Mouse (Mus musculus) granulocyte monocyte progenitor cell, adult 5-6 weeks (primary cell): Measurements from ENCODE around the gene Gm20479. TPM values are rescaled to one million over a fixed set of nuclear protein-coding genes. Genes with fewer than 3 reads are reported as not detected.

Experiments used
- ATAC-seq: replicated peaks from 2 replicates; pipeline ENCODE4 v1.8.0; 2016; ENCODE audit warnings: mild to moderate bottlenecking, moderate TSS enrichment, inconsistent platforms; ENCODE audit not compliant: poor library complexity, severe bottlenecking
- total RNA-seq, 2 experiments: library from RNA; stranded (forward) in 1 of 2; stranded (reverse) in 1 of 2; fragments of 200-712, 200-1000 nt in 1 of 2; fragments of >200 nt in 1 of 2; fragmentation: Nextera tagmentation in 1 of 2; gene quantifications; 2 replicates each; pipeline ENCODE4 v1.2.3; 2014 to 2017

Gm20479 gene
- total RNA-seq, 2 experiments from 2014 or later: 1.5 TPM; not detected in 1

GRCm38 (mm10) chr7:27335928-27336823 lies 21.0 kb downstream of the Gm20479 start:
- ATAC-seq: peak; percentile 65

DNA sequence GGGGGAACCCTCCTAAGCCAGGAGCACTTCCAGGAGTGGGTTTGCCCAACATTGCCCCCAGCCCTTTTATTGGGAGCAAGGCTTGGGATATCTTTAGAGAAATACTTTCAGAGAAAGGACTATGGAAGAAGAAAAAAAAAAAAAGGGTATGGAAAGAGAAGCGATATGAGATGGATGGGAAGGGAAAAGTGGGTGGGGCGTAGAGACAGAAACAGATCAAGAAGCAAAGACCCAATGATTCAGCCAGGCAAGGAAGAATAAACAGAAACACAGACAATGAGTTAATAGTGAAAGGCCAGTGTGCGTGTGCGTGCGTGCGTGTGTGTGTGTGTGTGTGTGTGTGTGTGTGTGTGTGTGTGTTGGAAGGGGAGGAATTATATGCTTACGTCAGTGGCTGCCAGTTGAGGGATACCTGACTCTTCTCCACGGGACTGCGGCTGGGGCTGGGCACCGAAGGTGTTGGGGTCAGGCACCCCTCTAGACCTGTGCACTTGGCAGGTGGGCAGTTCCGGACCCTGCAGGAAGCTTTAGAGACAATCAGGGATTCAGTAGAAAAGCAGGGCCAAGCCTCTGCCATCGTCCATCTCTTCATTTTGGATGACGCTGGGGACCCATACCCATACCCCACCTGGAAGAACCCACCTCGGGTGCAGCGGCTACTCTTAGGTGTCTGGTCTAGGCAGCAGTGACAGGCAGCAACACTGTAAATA lies 22.1 kb downstream of the Gm20479 start:
- ATAC-seq: no peak

- no peak for ATAC-seq
Observed at GRCm38 (mm10) chr7:27334405-27334911, 22.8 kb downstream of the Gm20479 start.

DNA sequence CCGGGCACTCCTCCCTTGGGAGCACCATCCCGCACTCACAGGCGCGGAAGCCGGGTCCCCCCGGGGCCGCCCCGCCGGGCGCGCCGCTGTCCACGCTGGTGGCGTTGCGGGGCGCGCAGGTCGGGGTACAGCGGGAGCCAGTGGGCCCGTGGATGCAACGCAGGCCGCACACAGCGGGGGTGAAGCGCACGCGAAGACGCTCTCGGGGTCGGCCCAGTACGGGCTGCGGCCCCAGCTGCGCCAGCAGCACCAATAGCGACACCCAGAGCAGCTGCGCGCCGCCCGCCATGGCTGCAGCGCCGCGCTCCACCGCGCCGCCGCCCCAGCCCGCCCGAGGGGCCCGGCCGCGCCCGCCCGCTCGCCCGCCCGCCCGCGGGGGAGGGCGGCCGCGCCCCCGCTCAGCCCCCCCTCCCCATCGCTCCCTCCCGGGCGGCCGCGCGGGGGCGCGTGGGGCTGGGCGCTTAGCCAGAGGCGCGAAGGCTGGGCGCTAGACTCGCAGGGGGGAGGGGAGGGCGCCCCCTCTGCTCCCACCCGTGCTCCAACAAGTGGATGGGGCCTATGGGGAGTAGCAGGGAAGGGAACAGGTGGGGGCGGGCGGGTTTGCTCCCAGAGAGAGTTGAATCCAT lies 23.8 kb downstream of the Gm20479 start:
- ATAC-seq: no peak

GRCm38 (mm10) chr7:27332353-27333199 lies 24.6 kb downstream of the Gm20479 start:
- peak; percentile 12; the same call in 1 of the 2 replicates for ATAC-seq

DNA sequence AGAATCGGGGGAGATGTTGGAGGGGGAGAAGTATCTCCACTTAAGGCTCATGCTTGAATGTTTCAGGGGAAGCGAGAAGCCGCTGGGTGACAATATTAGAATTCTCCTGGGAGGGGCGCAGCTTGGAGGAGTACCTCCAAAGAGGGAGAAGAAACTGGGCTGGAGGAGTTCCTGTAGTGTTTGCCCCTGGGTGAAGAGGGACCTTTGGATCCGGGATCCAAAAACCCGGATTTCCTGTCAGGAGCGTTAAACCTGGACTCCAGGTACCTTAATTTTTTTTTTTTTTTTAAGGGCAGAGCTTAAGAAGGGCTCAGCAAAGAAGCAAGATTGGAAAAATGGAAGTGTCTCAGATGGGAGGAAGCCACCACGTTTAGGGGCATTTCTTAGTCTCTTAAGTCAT lies 25.4 kb downstream of the Gm20479 start:
- no peak for ATAC-seq

DNA sequence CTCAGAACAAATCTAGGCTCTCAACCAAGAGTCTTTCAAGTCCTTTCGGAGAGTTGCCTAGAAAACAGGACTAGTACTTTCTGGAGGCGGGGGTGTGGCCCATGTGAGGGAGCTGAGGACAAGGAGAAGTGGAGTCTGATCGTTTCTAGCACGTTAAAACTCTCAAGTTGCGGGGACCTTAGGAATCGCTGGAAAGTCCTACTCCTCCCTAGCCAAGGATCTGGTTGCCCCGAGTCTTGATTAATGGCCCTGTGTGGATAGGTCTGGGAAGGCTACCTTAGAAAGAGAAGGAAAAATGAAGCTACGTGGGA lies 25.7 kb downstream of the Gm20479 start:
- no peak for ATAC-seq

DNA sequence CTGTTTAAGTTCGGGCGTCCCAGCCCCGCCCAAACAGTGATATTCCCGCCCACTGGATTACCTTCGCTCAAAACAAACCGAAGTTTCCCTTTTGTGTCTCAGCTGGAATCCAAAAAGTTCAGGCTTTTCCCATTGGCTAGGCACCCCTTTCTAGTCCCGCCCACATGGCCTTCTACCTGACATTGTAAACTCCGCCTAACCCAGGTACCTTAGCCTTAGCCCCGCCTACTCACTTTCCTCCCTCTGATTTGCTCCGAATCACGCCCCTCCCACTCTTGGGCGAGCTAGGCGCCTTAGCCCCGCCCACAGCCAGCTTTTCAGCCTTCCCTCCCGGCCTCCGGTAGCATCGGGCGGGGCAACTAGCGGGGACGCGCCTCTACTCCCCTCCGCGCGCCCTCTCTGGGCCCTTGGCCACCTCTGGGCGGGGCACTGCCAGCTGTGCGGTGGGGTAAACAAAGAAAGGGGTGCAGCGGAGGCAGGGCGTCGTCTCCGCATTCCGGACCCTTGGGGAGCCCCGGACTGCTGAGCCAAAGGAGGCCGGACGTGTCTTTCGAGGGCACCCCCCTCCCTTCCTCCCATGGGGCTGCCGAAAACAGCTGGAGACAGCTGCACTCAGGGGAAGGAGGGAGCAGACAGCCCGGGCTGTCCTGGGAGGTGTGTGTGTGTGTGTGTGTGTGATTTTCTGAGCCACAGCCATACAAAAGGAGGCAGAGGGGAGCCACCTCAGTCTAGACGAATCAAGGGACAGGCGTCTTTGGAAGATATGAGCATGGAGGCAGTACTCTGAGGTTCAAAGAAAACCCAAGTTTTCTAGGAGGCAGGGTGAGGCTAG lies 26.3 kb downstream of the Gm20479 start:
- peak; percentile 64 for ATAC-seq

DNA sequence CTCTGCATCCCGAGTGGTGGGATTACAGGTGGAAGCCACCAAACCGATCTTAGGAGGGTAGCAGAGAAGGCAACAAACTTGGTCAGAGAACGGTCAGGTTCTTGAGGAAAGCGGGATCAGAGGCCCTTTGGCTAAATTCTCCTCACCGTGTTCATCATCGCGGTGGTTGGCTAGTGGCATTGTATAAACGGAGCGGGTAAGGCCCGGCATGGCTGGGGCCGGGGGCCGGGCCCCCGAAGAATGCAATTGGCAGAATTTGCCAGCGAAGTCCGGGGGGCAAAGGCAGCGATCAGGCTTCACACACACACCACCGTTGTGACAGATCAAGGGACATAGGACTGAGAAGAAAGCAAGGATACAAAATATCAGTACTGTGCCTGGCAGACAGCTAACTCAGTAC lies 27.2 kb downstream of the Gm20479 start:
- no peak for ATAC-seq

DNA sequence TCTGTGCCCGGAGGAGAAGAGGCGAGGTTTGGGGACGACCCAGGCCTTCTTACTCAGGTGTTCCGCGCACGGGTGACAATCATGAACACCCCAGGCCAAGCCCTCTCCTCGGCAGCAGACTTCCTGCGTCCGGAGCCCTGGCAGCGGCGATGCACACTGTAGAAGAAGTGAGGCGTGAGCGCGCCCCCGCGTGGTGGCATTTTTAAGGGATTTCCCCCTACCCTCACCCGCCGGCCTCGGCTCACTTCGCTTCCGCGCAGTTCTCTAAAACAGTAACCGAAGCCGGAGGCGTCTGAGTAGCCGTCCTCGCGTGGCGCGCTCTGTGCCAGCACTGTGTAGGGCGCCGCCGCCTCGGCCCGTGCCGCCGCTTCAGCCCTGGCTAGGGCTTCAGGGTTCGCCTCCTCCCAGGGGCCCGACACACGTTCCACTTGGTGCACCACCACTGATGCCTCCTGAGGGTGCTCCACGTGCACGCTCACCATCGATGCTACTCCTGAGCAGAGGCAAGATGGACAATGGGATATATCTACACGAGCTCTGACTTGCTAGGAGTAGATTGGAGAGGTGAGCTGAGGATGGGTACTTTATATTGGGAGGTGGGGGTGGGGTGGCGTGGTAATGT lies 27.8 kb downstream of the Gm20479 start:
- ATAC-seq: peak; percentile 41

- peak; percentile 16; the same call in 1 of the 2 replicates for ATAC-seq
Observed at GRCm38 (mm10) chr7:27328648-27329047, 28.6 kb downstream of the Gm20479 start.

GRCm38 (mm10) chr7:27328161-27328560 lies 29.1 kb downstream of the Gm20479 start:
- ATAC-seq: no peak

- ATAC-seq: no peak
Observed at GRCm38 (mm10) chr7:27327500-27327899, 29.7 kb downstream of the Gm20479 start.

GRCm38 (mm10) chr7:27326101-27326880 lies 30.9 kb downstream of the Gm20479 start:
- ATAC-seq: no peak

- ATAC-seq: peak; percentile 23
Observed at GRCm38 (mm10) chr7:27325697-27326096, 31.5 kb downstream of the Gm20479 start.

DNA sequence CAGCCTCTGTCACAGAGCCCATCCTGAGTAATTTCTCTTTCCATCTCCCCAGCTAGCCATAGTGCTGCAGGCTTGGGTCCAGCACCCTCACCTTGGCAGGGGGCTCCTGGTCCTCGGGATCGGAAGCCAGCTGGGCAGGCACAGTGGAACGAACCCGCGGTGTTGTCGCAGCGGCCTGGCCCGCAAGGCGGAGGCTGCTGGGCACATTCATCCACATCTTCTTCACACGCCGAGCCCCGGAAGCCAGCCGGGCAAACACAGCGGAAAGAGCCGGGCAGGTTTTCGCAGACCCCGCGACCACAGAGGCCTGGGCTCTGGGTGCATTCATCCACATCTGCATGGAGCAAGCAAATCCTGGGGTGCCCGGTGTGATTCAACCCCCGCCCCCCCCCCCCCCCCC lies 32.3 kb downstream of the Gm20479 start:
- no peak for ATAC-seq

GRCm38 (mm10) chr7:27324161-27324560 lies 33.1 kb downstream of the Gm20479 start:
- ATAC-seq: no peak

DNA sequence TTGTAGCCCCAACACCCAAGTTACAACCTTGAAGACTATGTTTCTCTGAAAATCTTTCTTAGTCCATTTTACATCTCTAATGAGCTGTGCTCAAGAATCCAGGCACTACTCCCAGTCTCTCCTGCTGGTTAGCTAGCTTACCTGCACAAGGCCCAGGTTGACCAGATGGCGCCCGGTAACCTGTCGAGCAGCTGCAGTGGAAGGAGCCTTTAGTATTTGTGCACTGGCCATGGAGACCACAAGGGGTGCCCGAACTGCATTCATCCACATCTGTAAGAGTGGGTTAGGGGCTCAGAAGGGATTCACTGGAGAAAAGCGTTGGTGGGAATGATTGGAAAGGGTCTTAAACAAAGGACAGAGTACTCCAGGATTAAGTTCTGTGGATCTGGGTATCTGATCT lies 34.2 kb downstream of the Gm20479 start:
- ATAC-seq: no peak
